Mouse (Mus musculus): ENCODE data around the gene Srsf7. TPM values are rescaled to one million over a fixed set of nuclear protein-coding genes. Genes with fewer than 3 reads are reported as not detected.

Gene Srsf7
- polyA plus RNA-seq, 1 experiment from 2014 or later = 592 TPM

DNA sequence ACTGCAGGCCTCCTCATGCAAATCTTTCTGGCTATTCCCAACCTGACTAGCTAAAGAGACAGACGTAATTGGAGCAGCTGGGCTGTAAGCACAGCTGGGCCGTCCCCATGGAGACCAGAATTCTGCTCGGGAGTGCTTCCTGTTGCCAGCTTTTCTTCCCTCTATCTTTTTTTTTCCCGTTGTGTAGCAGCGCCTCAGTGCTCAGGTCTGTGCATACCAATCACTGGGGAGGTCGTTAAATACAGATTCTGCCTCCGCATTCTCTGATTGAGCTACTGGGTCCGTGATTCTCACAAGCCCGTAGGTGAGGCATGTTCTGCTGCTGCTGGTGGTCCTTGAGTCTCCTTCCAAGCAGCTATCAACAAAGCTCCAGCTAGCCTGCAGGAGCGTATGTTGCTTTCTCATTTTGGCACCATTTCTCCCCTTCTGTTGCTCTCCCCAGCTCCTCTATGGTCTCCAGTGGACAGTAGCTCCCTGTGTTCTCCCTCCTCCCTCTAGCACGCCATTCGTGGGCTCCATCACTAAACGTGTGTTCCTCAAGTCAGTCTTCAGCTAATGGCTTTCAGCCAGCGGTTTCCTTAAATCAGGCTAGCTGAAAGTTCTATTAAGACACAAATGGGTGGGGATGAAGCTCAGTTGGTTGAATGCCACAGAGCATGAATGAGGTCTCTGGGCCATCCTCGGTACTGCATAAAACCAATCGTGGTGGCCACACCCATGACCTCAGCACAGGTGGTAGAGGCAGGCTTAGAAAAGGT is 38.5 kb downstream of the Srsf7 start:
- H3K4me3 ChIP-seq = no peak overlapping the region
- H3K4me1 ChIP-seq = peaks cover 18% of the 10 kb centered on the region
- WGBS = 23% methylated on average over 16 of the region's 16 CpGs
- peak overlapping the region; percentile 64; the same call in 1 of the 2 replicates for H3K27ac ChIP-seq
- no peaks in the 10 kb centered on the region for H3K27me3 ChIP-seq
- H3K4me2 ChIP-seq (replicated peaks) = peak overlapping the region; percentile 46
- no peaks in the 10 kb centered on the region for H3K36me3 ChIP-seq
- H3K9me3 ChIP-seq (replicated peaks) = no peaks in the 10 kb centered on the region
- 0 out of 2 replicates have a peak overlapping the region, but pooled peaks have one; percentile 23 for H3K9ac ChIP-seq
- ATAC-seq (ENCODE audit: low FRiP score) = peak; percentile 81

DNA sequence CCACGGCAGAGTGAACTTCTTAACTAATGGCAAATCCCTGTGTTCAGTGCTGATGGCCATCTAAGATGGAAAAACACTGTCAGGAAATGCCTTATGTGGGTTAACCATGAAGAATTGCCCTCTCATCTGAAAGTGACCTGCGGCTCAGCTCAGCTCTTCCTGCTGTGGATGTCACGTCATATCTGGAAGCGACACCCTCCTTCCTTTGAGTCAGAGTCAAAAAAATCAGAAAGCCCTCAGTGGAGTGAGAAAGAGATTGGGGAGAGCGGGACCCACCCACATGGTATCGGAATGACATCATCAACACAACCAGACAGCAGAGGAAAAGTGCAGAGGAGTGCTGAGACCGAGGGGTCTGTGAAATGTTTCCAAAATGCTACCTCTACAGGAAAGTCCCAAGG is 39.3 kb downstream of the Srsf7 start:
- H3K4me1 ChIP-seq = peaks cover 18% of the 10 kb centered on the region
- no peaks in the 10 kb centered on the region for H3K27me3 ChIP-seq
- H3K9ac ChIP-seq = no peak overlapping the region
- no peak overlapping the region; the same call in 1 of the 2 replicates for H3K4me2 ChIP-seq (replicated peaks)
- no peak overlapping the region for H3K4me3 ChIP-seq
- ATAC-seq (ENCODE audit: low FRiP score) = peak; percentile 42
- H3K27ac ChIP-seq = no peak overlapping the region
- 58% methylated on average over 7 of the region's 7 CpGs for WGBS
- H3K36me3 ChIP-seq = no peaks in the 10 kb centered on the region
- H3K9me3 ChIP-seq (replicated peaks) = no peaks in the 10 kb centered on the region

DNA sequence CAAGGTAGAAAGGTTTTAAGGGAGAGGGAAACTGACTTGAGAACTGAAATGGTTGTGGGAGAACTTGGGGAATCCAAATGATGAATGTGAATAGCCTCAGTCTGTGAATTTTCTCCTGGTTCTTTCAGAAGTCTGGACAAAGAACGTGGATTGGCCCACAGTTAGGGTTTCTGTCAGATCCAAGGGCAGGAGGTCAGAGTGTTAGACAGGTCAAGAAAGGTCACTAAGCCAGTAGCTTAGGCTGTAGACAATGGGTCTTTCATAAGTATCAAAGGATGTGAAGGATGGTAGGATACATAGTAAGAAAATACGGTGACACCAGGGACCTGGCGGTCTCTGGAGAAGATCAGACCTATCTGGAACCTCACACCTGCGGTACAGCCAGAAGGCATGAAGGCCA is 39.7 kb downstream of the Srsf7 start:
- Histone ChIP-seq H3K4me2 (replicated peaks) (no peak overlapping the region), H3K9ac (no peak overlapping the region), H3K27ac (no peak overlapping the region), H3K9me3 (replicated peaks) (no peaks in the 10 kb centered on the region), H3K36me3 (no peaks in the 10 kb centered on the region), H3K4me1 (peaks cover 18% of the 10 kb centered on the region), H3K27me3 (no peaks in the 10 kb centered on the region), H3K4me3 (no peak overlapping the region)
- 54% methylated on average over 4 of the region's 4 CpGs for WGBS
- no peak for ATAC-seq (ENCODE audit: low FRiP score)

DNA sequence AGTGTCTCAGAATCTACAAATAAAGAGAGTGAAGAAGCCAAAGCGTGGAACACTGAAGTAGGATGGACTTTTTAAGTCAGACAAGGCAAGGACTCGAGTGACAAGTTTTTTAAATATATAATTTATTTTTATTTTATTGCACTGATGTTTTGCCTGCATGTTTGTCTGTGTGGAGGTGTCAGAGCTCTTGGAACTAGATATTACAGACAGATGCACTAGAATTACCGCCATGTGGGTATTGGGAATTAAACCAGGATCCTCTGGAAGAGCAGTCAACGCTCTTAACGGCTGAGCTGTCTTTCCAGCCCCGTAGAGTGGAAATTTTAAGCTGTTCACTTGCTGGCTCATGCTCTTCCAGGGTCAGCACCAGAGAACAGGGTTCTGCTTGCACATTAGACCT is 40.8 kb downstream of the Srsf7 start:
- Histone ChIP-seq H3K36me3 (no peaks in the 10 kb centered on the region), H3K9me3 (replicated peaks) (no peaks in the 10 kb centered on the region), H3K9ac (no peak overlapping the region), H3K27me3 (no peaks in the 10 kb centered on the region), H3K4me1 (peaks cover 18% of the 10 kb centered on the region), H3K27ac (no peak overlapping the region), H3K4me3 (no peak overlapping the region), H3K4me2 (replicated peaks) (no peak overlapping the region)
- 87% methylated on average over 6 of the region's 6 CpGs for WGBS
- ATAC-seq (ENCODE audit: low FRiP score) = no peak

DNA sequence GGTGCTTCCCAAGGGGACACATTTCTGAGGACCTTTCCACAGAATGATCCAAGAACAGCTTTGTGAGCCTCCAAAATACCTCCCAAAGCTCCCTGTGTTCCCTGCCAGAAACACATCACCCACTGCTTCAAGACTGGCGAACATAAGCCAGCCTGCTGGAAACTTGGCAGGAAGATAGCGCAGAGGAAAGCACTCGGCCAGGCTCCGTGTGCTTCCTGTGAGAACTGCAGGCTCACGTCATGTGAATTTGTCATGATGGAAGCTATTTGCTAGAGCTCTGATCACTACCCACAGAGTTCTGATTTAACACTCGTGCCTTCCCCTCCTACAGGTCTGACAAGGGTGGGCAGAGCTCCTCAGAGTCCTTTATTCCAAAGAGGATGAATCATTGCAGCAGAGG is 41.4 kb downstream of the Srsf7 start:
- H3K4me1 ChIP-seq = peaks cover 18% of the 10 kb centered on the region
- no peak for ATAC-seq (ENCODE audit: low FRiP score)
- H3K27me3 ChIP-seq = no peaks in the 10 kb centered on the region
- no peaks in the 10 kb centered on the region for H3K9me3 ChIP-seq (replicated peaks)
- no peaks in the 10 kb centered on the region for H3K36me3 ChIP-seq
- H3K4me2 ChIP-seq (replicated peaks) = no peak overlapping the region
- H3K27ac ChIP-seq = no peak overlapping the region
- H3K4me3 ChIP-seq = no peak overlapping the region
- no peak overlapping the region for H3K9ac ChIP-seq
- WGBS = 85% methylated on average over 6 of the region's 6 CpGs

DNA sequence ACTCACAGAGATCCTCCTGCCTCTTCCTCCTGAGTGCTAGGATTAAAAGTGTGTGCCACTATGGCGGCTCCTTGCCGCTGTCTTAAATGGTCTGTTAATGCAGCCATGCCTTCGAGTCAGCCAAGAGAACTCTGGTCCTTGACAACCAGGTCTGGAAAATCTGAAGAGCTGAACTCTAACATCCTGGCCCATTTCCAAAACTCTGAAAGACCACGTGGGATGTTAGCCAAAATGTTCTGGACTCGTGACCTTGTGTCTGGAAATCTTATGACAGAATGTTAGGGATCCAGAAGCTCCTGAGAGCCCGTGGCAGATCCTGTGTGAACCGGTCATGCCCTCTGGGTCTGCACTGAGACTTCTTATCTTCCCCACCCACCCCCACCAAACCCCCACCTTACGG is 43.1 kb downstream of the Srsf7 start:
- H3K9me3 ChIP-seq (replicated peaks) = no peaks in the 10 kb centered on the region
- no peaks in the 10 kb centered on the region for H3K27me3 ChIP-seq
- H3K4me1 ChIP-seq = peaks cover 15% of the 10 kb centered on the region
- no peak overlapping the region for H3K4me3 ChIP-seq
- H3K27ac ChIP-seq = no peak overlapping the region
- no peak overlapping the region for H3K9ac ChIP-seq
- ATAC-seq (ENCODE audit: low FRiP score) = no peak
- no peaks in the 10 kb centered on the region for H3K36me3 ChIP-seq
- H3K4me2 ChIP-seq (replicated peaks) = no peak overlapping the region
- 89% methylated on average over 8 of the region's 8 CpGs for WGBS

DNA sequence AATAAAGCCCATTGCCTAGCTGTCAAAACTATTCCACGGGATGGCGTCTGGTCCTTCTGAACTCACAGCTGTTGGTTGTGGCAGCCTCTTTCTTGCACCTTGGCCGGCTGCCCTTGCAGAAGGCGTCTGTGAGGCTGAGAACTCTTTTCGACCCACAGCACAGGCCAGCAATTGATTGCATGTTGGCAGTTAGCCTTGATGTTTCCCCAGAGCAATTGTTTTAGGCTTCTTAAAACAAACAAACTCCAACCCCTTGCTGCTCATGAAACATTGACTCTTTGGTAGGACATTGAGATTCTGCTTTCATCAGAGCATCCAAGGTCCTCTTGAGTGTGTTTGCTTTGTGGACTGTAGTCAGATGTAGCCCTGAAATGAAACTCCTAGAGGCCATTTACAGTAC is 46.7 kb downstream of the Srsf7 start:
- no peaks in the 10 kb centered on the region for H3K4me1 ChIP-seq
- no peak overlapping the region for H3K4me2 ChIP-seq (replicated peaks)
- WGBS = 75% methylated on average over 5 of the region's 5 CpGs
- no peaks in the 10 kb centered on the region for H3K9me3 ChIP-seq (replicated peaks)
- H3K9ac ChIP-seq = no peak overlapping the region
- H3K27me3 ChIP-seq = no peaks in the 10 kb centered on the region
- H3K27ac ChIP-seq = no peak overlapping the region
- H3K36me3 ChIP-seq = no peaks in the 10 kb centered on the region
- no peak for ATAC-seq (ENCODE audit: low FRiP score)
- no peak overlapping the region for H3K4me3 ChIP-seq

DNA sequence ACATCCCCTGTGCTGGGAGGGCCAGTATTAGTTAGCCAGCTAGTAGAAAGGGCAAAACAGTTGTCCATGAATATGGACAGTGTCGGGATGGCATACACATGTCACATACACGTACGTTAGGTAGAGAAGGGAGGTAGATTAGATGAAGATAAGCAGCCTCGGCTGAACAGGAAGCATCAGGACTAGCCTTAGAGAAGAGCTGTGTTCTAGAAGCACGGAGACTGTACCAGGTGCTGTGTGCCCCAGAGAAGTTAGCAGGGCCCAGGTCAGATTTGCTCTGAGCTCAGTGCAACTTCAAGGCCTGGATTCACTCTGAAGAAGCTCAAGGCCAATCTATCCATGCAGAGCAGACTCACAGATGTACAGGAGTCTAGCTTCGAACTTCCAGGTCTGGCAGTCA is 49.6 kb downstream of the Srsf7 start:
- H3K4me2 ChIP-seq (replicated peaks) = no peak overlapping the region
- no peaks in the 10 kb centered on the region for H3K36me3 ChIP-seq
- H3K27ac ChIP-seq = no peak overlapping the region
- H3K27me3 ChIP-seq = no peaks in the 10 kb centered on the region
- no peak overlapping the region for H3K4me3 ChIP-seq
- H3K9me3 ChIP-seq (replicated peaks) = no peaks in the 10 kb centered on the region
- ATAC-seq (ENCODE audit: low FRiP score) = no peak
- H3K4me1 ChIP-seq = no peaks in the 10 kb centered on the region
- H3K9ac ChIP-seq = no peak overlapping the region
- WGBS = 93% methylated on average over 6 of the region's 6 CpGs

DNA sequence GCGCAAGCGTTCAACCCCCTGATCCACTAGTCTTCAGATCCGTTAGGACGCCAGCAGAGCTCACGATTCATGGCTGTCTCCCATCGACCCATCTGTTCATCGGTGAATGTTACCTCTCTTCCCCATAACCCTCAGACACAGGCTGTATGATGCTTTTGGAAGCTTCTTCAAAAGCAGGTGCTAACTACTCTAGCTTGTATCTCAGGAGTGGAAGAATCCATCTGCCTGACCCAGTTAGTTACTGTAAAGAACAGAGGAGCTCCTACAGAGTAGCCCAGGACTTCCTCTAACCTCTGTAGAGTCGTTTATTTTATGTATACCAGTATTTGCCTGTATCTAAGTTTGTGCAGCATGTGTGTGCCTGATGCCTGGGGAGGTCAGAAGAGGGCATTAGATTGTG is 50.2 kb downstream of the Srsf7 start:
- Histone ChIP-seq H3K4me2 (replicated peaks) (no peak overlapping the region), H3K27me3 (no peaks in the 10 kb centered on the region), H3K9me3 (replicated peaks) (no peaks in the 10 kb centered on the region), H3K36me3 (no peaks in the 10 kb centered on the region), H3K9ac (no peak overlapping the region), H3K4me1 (no peaks in the 10 kb centered on the region), H3K4me3 (no peak overlapping the region), H3K27ac (no peak overlapping the region)
- ATAC-seq (ENCODE audit: low FRiP score) = no peak
- 90% methylated on average over 8 of the region's 8 CpGs for WGBS

DNA sequence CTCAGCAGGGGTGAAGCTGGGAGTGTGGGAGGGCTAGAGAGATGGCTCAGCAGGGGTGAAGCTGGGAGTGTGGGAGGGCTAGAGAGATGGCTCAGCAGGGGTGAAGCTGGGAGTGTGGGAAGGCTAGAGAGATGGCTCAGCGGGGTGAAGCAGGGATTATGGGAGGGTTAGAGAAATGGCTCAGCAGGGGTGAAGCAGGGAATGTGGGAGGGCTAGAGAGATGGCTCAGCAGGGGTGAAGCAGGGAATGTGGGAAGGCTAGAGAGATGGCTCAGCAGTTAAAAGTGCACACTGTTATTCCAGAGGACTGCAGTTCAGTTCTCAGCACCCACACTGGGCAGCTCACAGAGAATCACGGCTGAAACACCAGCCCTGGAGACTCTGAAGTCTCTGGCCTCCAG is 53.5 kb downstream of the Srsf7 start:
- Histone ChIP-seq H3K9ac (no peak overlapping the region), H3K9me3 (replicated peaks) (no peaks in the 10 kb centered on the region), H3K4me2 (replicated peaks) (no peak overlapping the region), H3K4me1 (peaks cover 5% of the 10 kb centered on the region), H3K27me3 (no peaks in the 10 kb centered on the region), H3K27ac (no peak overlapping the region), H3K4me3 (no peak overlapping the region), H3K36me3 (no peaks in the 10 kb centered on the region)
- no peak for ATAC-seq (ENCODE audit: low FRiP score)
- 63% methylated on average over 2 of the region's 2 CpGs for WGBS

DNA sequence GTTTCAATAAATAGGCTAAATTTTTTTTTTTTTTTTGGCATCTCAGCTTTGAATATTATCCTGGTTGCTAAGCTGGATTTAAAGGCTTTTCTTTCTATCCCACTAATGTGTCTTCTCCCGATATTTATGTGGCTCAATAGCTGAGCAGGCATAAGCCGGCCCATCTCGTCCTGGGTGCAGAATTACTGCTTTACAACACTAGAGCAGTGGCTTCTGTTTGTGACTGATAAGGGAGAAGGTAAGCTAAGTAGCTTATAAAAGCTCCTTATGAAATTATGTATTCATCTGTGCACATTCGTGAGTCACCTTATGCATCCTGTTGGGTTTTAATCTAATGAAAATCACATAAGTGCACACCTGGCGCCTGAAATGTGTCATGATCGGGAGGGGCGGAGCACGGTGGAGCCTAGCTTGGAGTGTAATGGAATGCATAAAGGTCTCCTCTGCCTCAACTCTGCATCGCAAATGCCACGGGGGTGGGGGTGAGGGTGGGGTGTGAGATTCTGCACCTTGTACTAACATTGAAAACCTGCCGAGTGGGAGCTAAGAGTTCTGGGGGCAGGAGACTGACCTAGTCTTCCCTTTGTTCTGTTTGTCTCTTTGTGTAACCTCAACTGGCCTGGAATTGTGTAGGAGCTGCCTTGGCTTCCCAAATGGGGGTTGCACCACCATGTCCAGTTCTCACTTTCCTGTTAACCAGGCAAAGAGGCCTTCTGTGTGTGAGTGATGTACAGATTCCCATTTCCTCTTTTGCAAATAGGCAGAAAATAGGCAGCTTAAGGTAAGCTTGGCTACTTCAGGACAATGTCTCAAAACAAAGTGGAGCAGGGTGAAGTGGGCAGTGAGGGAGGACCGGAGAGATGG is 54.1 kb downstream of the Srsf7 start:
- Histone ChIP-seq H3K4me3 (no peak overlapping the region), H3K27me3 (no peaks in the 10 kb centered on the region), H3K36me3 (no peaks in the 10 kb centered on the region), H3K27ac (no peak overlapping the region), H3K4me2 (replicated peaks) (no peak overlapping the region), H3K9me3 (replicated peaks) (no peaks in the 10 kb centered on the region), H3K4me1 (peaks cover 11% of the 10 kb centered on the region), H3K9ac (no peak overlapping the region)
- ATAC-seq (ENCODE audit: low FRiP score) = no peak
- 75% methylated on average over 12 of the region's 12 CpGs for WGBS

DNA sequence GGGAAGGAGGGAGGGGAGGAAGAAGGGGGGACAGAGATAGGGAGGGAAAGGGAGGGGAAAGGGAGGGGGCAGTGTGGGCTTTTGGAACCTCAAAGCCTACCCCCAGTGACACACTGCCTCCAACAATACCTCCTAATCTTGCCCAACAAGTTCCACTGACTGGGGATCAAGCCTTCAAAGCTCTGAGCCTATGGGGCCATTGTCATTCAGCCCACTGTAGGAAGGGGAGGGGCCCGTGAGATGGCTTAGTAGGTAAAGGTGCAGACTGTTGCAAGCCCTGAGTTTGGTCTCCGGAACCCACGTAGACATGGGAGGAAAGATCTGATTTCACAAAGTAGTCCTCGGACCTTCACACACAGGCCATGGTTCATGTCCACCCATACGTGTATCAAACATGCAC is 55.8 kb downstream of the Srsf7 start:
- Histone ChIP-seq H3K27me3 (no peaks in the 10 kb centered on the region), H3K36me3 (no peaks in the 10 kb centered on the region), H3K27ac (no peak overlapping the region), H3K9ac (no peak overlapping the region), H3K4me2 (replicated peaks) (no peak overlapping the region), H3K9me3 (replicated peaks) (no peaks in the 10 kb centered on the region), H3K4me3 (no peak overlapping the region), H3K4me1 (peaks cover 13% of the 10 kb centered on the region)
- WGBS = 30% methylated on average over 5 of the region's 5 CpGs
- no peak for ATAC-seq (ENCODE audit: low FRiP score)
